Mouse (Mus musculus) natural killer cell, adult 2 months (primary cell): ENCODE measurements at regions not wholly inside any gene's neighbourhood (a gene's known extent, or its start where the extent isn't known, plus 50 kb on each side); places are given as distances from the start of the nearest gene placed in this dataset.

Experiments used
- DNase-seq, 2 experiments: peaks; one replicate each; pipeline ENCODE4 v3.0.0; 2022; ENCODE audit warnings: low spot score in 2 of 2

- no peak for DNase-seq
These were observed 223.2 kb upstream of the Agtr1b start for GRCm38 (mm10) chr3:20590143-20590542.

- no peak for DNase-seq
These were observed 184.6 kb upstream of the Agtr1b start for GRCm38 (mm10) chr3:20551563-20551962.

GRCm38 (mm10) chr3:20543991-20544390 lies 177.0 kb upstream of the Agtr1b start:
- no peak for DNase-seq

GRCm38 (mm10) chr3:20538492-20539004 lies 171.6 kb upstream of the Agtr1b start:
- no peak for DNase-seq

- no peak for DNase-seq
These were observed 153.8 kb upstream of the Agtr1b start for GRCm38 (mm10) chr3:20520738-20521137.

GRCm38 (mm10) chr3:20509192-20509591 lies 142.2 kb upstream of the Agtr1b start:
- peak; percentile 28 to 39 for DNase-seq

- no peak for DNase-seq
These were observed 138.6 kb upstream of the Agtr1b start for GRCm38 (mm10) chr3:20505546-20505945.
